Mouse (Mus musculus) stomach, embryonic 14.5 days (tissue): ENCODE measurements around the gene Irak3. TPM values are rescaled to one million over a fixed set of nuclear protein-coding genes. Genes with fewer than 3 reads are reported as not detected.

Experiments
- ATAC-seq: fragments of 200-750 bp; cut with Nextera tagmentation; 2 replicates; pipeline ENCODE4 v1.8.0; 2017; ENCODE audit warnings: low read depth, moderate TSS enrichment; ENCODE audit not compliant: insufficient number of reproducible peaks, insufficient read depth, low FRiP score
- H3K27ac ChIP-seq: fragments of 300-500 bp; sonication (generic); 2 replicates; pipeline ENCODE4 v1.5.1; 2014; ENCODE audit warnings: mild to moderate bottlenecking, low read length, moderate library complexity, mixed read lengths
- H3K27me3 ChIP-seq: fragments of 300-500 bp; sonication (generic); 2 replicates; pipeline ENCODE4 v1.6.1; 2014; ENCODE audit warnings: low read length, control low read depth, mixed read lengths; ENCODE audit not compliant: control insufficient read depth, insufficient read depth
- H3K36me3 ChIP-seq: fragments of 300-500 bp; sonication (generic); 2 replicates; pipeline ENCODE4 v1.6.1; 2014; ENCODE audit warnings: mild to moderate bottlenecking, control low read depth, low read length, moderate library complexity, mixed read lengths; ENCODE audit not compliant: control insufficient read depth, insufficient read depth
- H3K4me1 ChIP-seq: fragments of 300-500 bp; sonication (generic); 2 replicates; pipeline ENCODE4 v1.6.1; 2014; ENCODE audit warnings: low read length, control low read depth, mixed read lengths; ENCODE audit not compliant: control insufficient read depth, insufficient read depth
- H3K4me2 ChIP-seq: fragments of 300-500 bp; sonication (generic); replicated peaks from 2 replicates; pipeline ENCODE4 v1.6.1; 2014; ENCODE audit warnings: low read depth, low read length, control low read depth
- H3K4me3 ChIP-seq: fragments of 300-500 bp; sonication (generic); 2 replicates; pipeline ENCODE4 v1.5.1; 2014; ENCODE audit warnings: low read depth, low read length, control low read depth
- H3K9ac ChIP-seq: fragments of 300-500 bp; sonication (generic); replicated peaks from 2 replicates; pipeline ENCODE4 v1.6.1; 2014; ENCODE audit warnings: low read depth, mild to moderate bottlenecking, control low read depth, low read length, moderate library complexity, mixed read lengths
- H3K9me3 ChIP-seq: fragments of 300-500 bp; sonication (generic); 2 replicates; pipeline ENCODE4 v1.6.1; 2016; ENCODE audit warnings: low read depth, low read length, control low read depth; ENCODE audit not compliant: control insufficient read depth
- WGBS: fragments of 180-500 bp; shearing (Covaris S2); extraction: QIAGEN DNeasy Blood & Tissue Kit; methylation state at CpG from one replicate; pipeline ENCODE4 v1.1.7; 2014; 5-methylcytosine and 5-hydroxymethylcytosine counted together
- polyA plus RNA-seq: library from polyadenylated mRNA; unstranded; fragments of >200 nt; fragmentation: Nextera tagmentation; extraction: Ambion mirVana; gene quantifications from 2 replicates; pipeline ENCODE4 v1.2.1, GENCODE M21; 2014

Irak3 gene
- polyA plus RNA-seq, 1 experiment from 2014 or later, result 0.75 TPM

DNA sequence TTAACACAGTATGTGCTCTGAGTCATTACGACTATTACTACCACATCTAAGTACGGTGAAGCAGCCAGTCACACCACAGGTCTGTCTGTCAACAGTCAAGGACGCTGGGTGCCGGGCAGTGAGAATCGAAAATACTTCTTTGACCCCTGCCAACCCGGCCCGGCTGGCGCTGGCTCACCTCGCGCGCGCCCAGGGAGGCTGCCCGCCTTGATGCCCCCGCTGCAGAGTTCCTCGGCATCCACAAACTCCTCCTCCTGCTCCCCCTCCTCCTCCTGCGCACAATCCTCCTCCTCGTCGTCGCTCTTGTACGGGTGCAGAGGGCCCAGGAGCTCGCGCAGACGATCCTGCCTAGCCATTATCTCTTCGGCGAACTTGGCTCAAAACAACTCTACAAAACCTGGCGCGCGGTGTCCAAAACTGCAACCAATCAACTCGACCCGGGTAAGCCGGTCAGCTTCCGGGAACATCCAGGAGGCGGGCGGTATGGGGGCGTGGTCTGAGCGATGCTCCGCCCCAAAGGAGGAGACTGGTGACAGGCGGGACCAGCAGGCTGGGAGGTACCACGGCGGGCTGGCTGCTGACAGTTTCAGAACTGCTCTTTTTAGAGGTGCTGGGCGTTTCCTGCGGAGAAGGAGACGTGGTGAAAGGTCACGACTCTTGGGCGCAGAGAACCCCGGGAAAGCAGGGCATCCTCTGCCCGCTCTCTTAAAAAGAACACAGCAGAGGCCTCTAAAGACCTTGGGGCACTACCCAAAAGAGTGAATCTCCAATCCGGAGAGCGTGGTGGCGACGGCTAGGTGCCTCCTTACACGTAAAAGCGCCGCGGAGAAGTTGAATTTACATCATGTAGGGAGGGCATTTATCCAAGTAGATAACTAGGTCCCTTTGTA lies 89.2 kb downstream of the Irak3 start, which contains the start of gene Helb:
Helb (minus strand) TSS at position 481 of the 890 bp plus-strand sequence.
- 1% methylated on average over 55 of the region's 55 CpGs for WGBS
- ATAC-seq, result peak; percentile 99
- Histone ChIP-seq H3K27ac (peak within 1 kb of the TSS; percentile 40; the same call in 1 of the 2 replicates), H3K9ac (peak within 1 kb of the TSS; percentile 49), H3K27me3 (no peaks in the 10 kb centered on the region), H3K9me3 (no peaks in the 10 kb centered on the region), H3K4me2 (peak within 1 kb of the TSS; percentile 64), H3K4me3 (peak within 1 kb of the TSS; percentile 62), H3K36me3 (no peaks in the 10 kb centered on the region), H3K4me1 (no peaks in the 10 kb centered on the region)

GRCm38 (mm10) chr10:120111691-120112319 lies 90.1 kb downstream of the Irak3 start:
- 79% methylated on average over 3 of the region's 3 CpGs for WGBS
- H3K36me3 ChIP-seq, result no peaks in the 10 kb centered on the region
- H3K27me3 ChIP-seq, result no peaks in the 10 kb centered on the region
- no peaks in the 10 kb centered on the region for H3K4me1 ChIP-seq
- no peak overlapping the region for H3K9ac ChIP-seq
- peak overlapping the region; percentile 64 for H3K4me2 ChIP-seq
- no peak overlapping the region for H3K27ac ChIP-seq
- peak overlapping the region; percentile 62; the same call in 1 of the 2 replicates for H3K4me3 ChIP-seq
- no peaks in the 10 kb centered on the region for H3K9me3 ChIP-seq
- no peak for ATAC-seq

DNA sequence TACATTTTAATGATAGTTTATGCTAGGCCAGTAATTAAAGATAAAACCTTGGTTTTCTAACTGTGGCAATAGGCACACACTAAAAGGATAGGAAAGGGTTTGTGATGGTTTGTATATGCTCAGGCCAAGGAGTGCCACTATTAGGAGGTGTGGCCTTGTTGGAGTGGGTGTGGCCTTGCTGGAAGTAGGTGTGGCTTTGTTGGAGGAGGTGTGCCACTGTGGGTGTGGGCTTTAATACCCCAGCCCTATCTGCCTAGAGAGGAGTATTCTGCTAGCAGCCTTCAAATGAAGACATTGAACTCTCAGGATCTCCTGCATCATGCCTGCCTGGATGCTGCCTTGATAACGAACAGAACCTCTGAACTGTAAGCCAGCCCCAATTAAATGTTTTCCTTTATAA lies 101.1 kb downstream of the Irak3 start:
- no peaks in the 10 kb centered on the region for H3K4me1 ChIP-seq
- no peaks in the 10 kb centered on the region for H3K27me3 ChIP-seq
- H3K36me3 ChIP-seq, result 0 out of 2 replicates have a peak, but pooled peaks cover 2% of the 10 kb centered on the region
- ATAC-seq, result no peak
- H3K4me2 ChIP-seq, result no peak overlapping the region
- no peak overlapping the region for H3K9ac ChIP-seq
- H3K9me3 ChIP-seq, result no peaks in the 10 kb centered on the region
- 92% methylated on average over 1 of the region's 1 CpGs for WGBS
- no peak overlapping the region for H3K4me3 ChIP-seq
- H3K27ac ChIP-seq, result no peak overlapping the region

DNA sequence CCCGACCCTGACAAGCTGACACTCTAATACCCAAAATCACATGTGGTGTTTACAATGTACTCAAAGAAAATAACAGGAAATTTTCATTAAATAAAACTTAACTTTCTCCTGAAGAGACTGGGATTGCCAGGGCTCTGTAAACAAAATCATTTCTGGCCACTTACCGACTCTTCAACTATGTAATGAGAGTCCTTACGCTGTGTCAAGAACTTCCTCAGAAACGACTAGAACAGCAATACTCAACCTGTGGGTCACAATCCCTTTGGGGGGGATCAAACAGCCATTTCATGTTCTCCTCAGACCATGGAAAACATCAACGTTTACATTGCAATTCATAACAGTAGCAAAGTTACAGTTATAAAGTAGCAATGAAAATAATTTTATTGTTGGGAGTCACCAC lies 104.4 kb downstream of the Irak3 start:
- no peak for ATAC-seq

DNA sequence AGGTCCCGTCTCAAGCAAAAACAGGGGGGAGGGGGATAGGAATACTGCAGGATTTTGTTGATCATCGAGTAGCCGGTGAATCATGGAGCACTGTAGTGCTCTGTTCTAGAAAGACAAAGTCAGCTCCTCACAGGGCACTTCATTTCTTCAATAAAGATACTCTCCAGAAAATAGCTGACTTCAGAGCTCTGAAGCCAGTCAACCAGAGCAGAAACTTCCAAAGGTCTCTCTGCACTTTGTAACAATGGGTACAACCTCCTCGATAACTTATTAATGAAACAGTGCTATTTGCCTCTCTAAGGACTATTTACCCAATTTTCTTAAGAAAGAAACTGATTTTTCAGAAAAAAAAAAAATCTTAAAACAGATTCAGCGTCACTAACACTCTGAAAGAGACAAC lies 106.2 kb downstream of the Irak3 start:
- H3K4me3 ChIP-seq, result no peak overlapping the region
- H3K9ac ChIP-seq, result no peak overlapping the region
- WGBS, result 95% methylated on average over 5 of the region's 5 CpGs
- H3K36me3 ChIP-seq, result peaks cover 4% of the 10 kb centered on the region; the same call in 1 of the 2 replicates
- ATAC-seq, result no peak
- H3K4me1 ChIP-seq, result no peaks in the 10 kb centered on the region
- H3K27me3 ChIP-seq, result no peaks in the 10 kb centered on the region
- no peaks in the 10 kb centered on the region for H3K9me3 ChIP-seq
- H3K4me2 ChIP-seq, result no peak overlapping the region
- H3K27ac ChIP-seq, result no peak overlapping the region

More for the DNA sequence above, 104.4 kb downstream of the Irak3 start:
- Histone ChIP-seq H3K4me1 (no peaks in the 10 kb centered on the region), H3K4me2 (no peak overlapping the region), H3K27me3 (no peaks in the 10 kb centered on the region), H3K36me3 (peaks cover 4% of the 10 kb centered on the region; the same call in 1 of the 2 replicates), H3K9me3 (no peaks in the 10 kb centered on the region), H3K27ac (no peak overlapping the region), H3K9ac (no peak overlapping the region), H3K4me3 (no peak overlapping the region)
- WGBS, result 84% methylated on average over 5 of the region's 5 CpGs

- H3K27me3 ChIP-seq, result no peaks in the 10 kb centered on the region
- no peaks in the 10 kb centered on the region for H3K9me3 ChIP-seq
- peaks cover 4% of the 10 kb centered on the region; the same call in 1 of the 2 replicates for H3K36me3 ChIP-seq
- H3K27ac ChIP-seq, result no peak overlapping the region
- H3K9ac ChIP-seq, result no peak overlapping the region
- 89% methylated on average over 9 of the region's 9 CpGs for WGBS
- no peak overlapping the region for H3K4me3 ChIP-seq
- no peak overlapping the region for H3K4me2 ChIP-seq
- H3K4me1 ChIP-seq, result no peaks in the 10 kb centered on the region
- no peak for ATAC-seq
These were observed 106.8 kb downstream of the Irak3 start for GRCm38 (mm10) chr10:120095136-120095535.

DNA sequence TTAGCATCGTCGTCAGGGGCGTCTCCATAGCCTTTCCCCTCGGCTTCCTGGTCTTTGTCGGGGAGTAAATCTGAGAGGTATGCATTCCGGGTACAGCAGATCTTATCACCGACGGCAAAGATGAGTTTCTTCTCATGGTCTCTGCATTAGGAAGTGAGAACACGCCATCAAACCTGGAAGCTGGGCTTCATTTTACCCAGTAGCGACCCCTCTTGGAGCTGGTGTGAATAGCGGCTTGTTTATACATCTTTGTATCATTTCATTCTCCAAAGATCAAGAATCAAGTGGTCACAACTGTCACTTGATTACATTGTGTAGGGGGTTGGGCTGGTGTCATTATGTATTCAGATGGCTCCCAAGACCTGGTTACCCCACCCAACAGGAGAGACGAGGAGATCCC lies 109.4 kb downstream of the Irak3 start:
- peaks cover 4% of the 10 kb centered on the region; the same call in 1 of the 2 replicates for H3K36me3 ChIP-seq
- H3K4me1 ChIP-seq, result no peaks in the 10 kb centered on the region
- H3K27me3 ChIP-seq, result no peaks in the 10 kb centered on the region
- H3K9me3 ChIP-seq, result no peaks in the 10 kb centered on the region
- WGBS, result 88% methylated on average over 12 of the region's 12 CpGs
- H3K9ac ChIP-seq, result no peak overlapping the region
- H3K27ac ChIP-seq, result no peak overlapping the region
- no peak overlapping the region for H3K4me3 ChIP-seq
- H3K4me2 ChIP-seq, result no peak overlapping the region
- ATAC-seq, result no peak
